Mouse (Mus musculus) myocyte (in vitro differentiated cells): ENCODE results near the gene Cbx1.

ENCODE experiments used
- CEBPB ChIP-seq: IDR thresholded peaks from 2 replicates; pipeline ENCODE4 v1.6.1; 2011; ENCODE audit warnings: mild to moderate bottlenecking, moderate library complexity; ENCODE audit not compliant: poor library complexity, insufficient read depth, severe bottlenecking
- E2F4 ChIP-seq: IDR thresholded peaks from one replicate; pipeline ENCODE4 v1.6.1; 2011; ENCODE audit warnings: mild to moderate bottlenecking, control low read depth, moderate library complexity; ENCODE audit not compliant: insufficient read depth
- MAX ChIP-seq: IDR thresholded peaks from one replicate; pipeline ENCODE4 v1.6.1; 2011; ENCODE audit warnings: low read depth, mild to moderate bottlenecking, control low read depth
- MYOD1 ChIP-seq, 3 experiments: IDR thresholded peaks; one replicate each; pipeline ENCODE4 v1.6.1; 2011; ENCODE audit warnings: control low read depth in 2 of 3, low read depth in 2 of 3, mild to moderate bottlenecking in 2 of 3, moderate library complexity in 1 of 3; ENCODE audit not compliant: insufficient read length in 2 of 3, control insufficient read depth in 1 of 3
- MYOG ChIP-seq, 3 experiments: IDR thresholded peaks; one replicate each; pipeline ENCODE4 v1.6.1; 2011; ENCODE audit warnings: control low read depth in 2 of 3, low read depth in 2 of 3, mild to moderate bottlenecking in 2 of 3; ENCODE audit not compliant: insufficient read length in 2 of 3, control insufficient read depth in 1 of 3, insufficient read depth in 1 of 3
- POLR2A ChIP-seq: IDR thresholded peaks from one replicate; pipeline ENCODE4 v1.6.1; 2011; ENCODE audit warnings: low read depth, mild to moderate bottlenecking, control low read depth, moderate library complexity; ENCODE audit not compliant: insufficient read length
- POLR2AphosphoS2 ChIP-seq: IDR thresholded peaks from one replicate; pipeline ENCODE4 v1.6.1; 2011; ENCODE audit warnings: low read depth, control low read depth; ENCODE audit not compliant: insufficient read length
- TCF12 ChIP-seq: IDR thresholded peaks from one replicate; pipeline ENCODE4 v1.6.1; 2011; ENCODE audit warnings: mild to moderate bottlenecking, control low read depth; ENCODE audit not compliant: poor library complexity, insufficient read depth, severe bottlenecking
- USF1 ChIP-seq: IDR thresholded peaks from one replicate; pipeline ENCODE4 v1.6.1; 2011; ENCODE audit warnings: low read depth, mild to moderate bottlenecking, control low read depth, moderate library complexity

DNA sequence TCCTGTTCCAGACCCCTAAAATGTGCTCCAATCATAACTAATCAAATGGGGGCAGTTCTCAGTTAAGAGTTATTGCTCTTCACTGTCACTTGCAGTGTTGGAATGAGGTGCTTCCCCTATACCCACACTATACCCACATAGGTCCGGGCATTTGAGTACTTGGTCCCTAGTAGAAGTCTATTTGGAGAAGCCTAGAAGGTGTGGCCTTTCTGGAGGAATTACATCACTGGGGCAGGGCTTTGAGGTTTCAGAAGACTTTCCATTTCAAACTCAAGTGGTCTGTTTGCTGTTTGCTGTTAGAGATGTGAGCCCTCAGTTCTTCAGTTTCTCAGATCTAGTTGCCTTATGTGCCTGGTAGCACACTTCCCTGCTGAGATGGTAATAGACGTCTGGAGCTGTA lies 44.0 kb downstream of the Cbx1 start:
- TF ChIP-seq POLR2A (no peak), MAX (no peak), POLR2AphosphoS2 (no peak), CEBPB (no peak), USF1 (no peak), E2F4 (no peak), MYOG (IDR thresholded peaks at IDR 0.05; ENCODE audit: control insufficient read depth in 1 of 3, insufficient read depth in 1 of 3, insufficient read length in 2 of 3, low read depth in 2 of 3) (no peak), MYOD1 (IDR thresholded peaks at IDR 0.05; ENCODE audit: control insufficient read depth in 1 of 3, insufficient read length in 2 of 3, low read depth in 2 of 3) (no peak), TCF12 (no peak)
